In genomic region chr2:126191306-126191705, GRCm38 (mm10) we compare ENCODE assay signal across 38 mouse cellular contexts. TPM values are rescaled to one million over a fixed set of nuclear protein-coding genes. Genes with fewer than 3 reads are reported as not detected.
"Had no signal": no experiment of that assay in that cellular context is flagged by ENCODE, and none has a peak within 500 bp of the region (broad histone marks: within the 10 kb centered on the region; RNA-seq: fewer than 3 reads in every experiment).

No protein-coding gene starts in this region.

- H3K9ac ChIP-seq: heart, embryonic 13.5 days; heart, embryonic 15.5 days; hindbrain, embryonic 14.5 days; intestine, embryonic 15.5 days; limb, embryonic 12.5 days; liver, embryonic 13.5 days had no signal

- H3K4me3 ChIP-seq: gastrocnemius, adult 2 months; heart, embryonic 13.5 days; heart, embryonic 15.5 days; intestine, embryonic 15.5 days; layer of hippocampus, adult 2 months; left cerebral cortex, adult 2 months; limb, embryonic 10.5 days; limb, embryonic 12.5 days; liver, embryonic 13.5 days had no signal

- H3K4me2 ChIP-seq: heart, embryonic 11.5 days; heart, embryonic 13.5 days; heart, embryonic 15.5 days; hindbrain, embryonic 14.5 days; intestine, embryonic 15.5 days; limb, embryonic 12.5 days; liver, embryonic 11.5 days; liver, embryonic 13.5 days had no signal

- H3K27ac ChIP-seq: gastrocnemius, adult 2 months; heart, embryonic 13.5 days; heart, embryonic 15.5 days; hindbrain, embryonic 14.5 days; intestine, embryonic 15.5 days; layer of hippocampus, adult 2 months; left cerebral cortex, adult 2 months; limb, embryonic 10.5 days; limb, embryonic 12.5 days; liver, embryonic 13.5 days had no signal

- ATAC-seq: hindbrain, embryonic 16.5 days; inflammation-experienced regulatory T-cells, adult 6 months; intestine, embryonic 15.5 days; intestine, postnatal 0 days had no signal

- H3K36me3 ChIP-seq: heart, embryonic 13.5 days; heart, embryonic 15.5 days; intestine, embryonic 15.5 days; limb, embryonic 10.5 days; limb, embryonic 12.5 days; liver, embryonic 13.5 days had no signal

- DNase-seq: gastrocnemius, adult 2 months; gastrocnemius, postnatal 10 days; gastrocnemius, postnatal 25 days; heart, adult 18-20 months; heart, postnatal 14 days; heart, postnatal 36 days; kidney, adult 18-20 months; kidney, adult 8-10 months; kidney, postnatal 10 days; kidney, postnatal 25 days; kidney, postnatal 4 days; liver; liver, embryonic 13.5 days had no signal

- H3K4me1 ChIP-seq: heart, embryonic 13.5 days; heart, embryonic 15.5 days; intestine, embryonic 15.5 days; limb, embryonic 12.5 days had no signal

- H3K27me3 ChIP-seq: heart, embryonic 13.5 days; heart, embryonic 15.5 days; intestine, embryonic 15.5 days; limb, embryonic 12.5 days; liver, embryonic 13.5 days had no signal

- H3K9me3 ChIP-seq: heart, embryonic 13.5 days; heart, embryonic 15.5 days; intestine, embryonic 15.5 days; limb, embryonic 10.5 days; limb, embryonic 12.5 days; liver, embryonic 13.5 days had no signal

RNA-seq across cellular contexts. Expression of gene Gm17555, which starts 23.6 kb away (rescaled TPM):
- total RNA-seq: gastrocnemius, adult 2 months; gastrocnemius, postnatal 10 days; gastrocnemius, postnatal 25 days; gastrocnemius, postnatal 4 days; granulocyte monocyte progenitor cell, adult 5-6 weeks; heart, adult 18-20 months; heart, postnatal 14 days; heart, postnatal 36 days; hematopoietic stem cell, adult 5-6 weeks; layer of hippocampus, adult 2 months; layer of hippocampus, postnatal 10 days; layer of hippocampus, postnatal 25 days; left cerebral cortex, adult 2 months; left cerebral cortex, postnatal 14 days; left cerebral cortex, postnatal 36 days had no signal
- polyA plus RNA-seq: heart, embryonic 11.5 days; heart, embryonic 13.5 days; heart, embryonic 15.5 days; heart, postnatal 0 days; hindbrain, embryonic 11.5 days; hindbrain, embryonic 14.5 days; hindbrain, embryonic 16.5 days; inflammation-experienced regulatory T-cells, adult 6 months; intestine, embryonic 15.5 days; intestine, postnatal 0 days; kidney, embryonic 14.5 days; kidney, embryonic 16.5 days; limb, embryonic 10.5 days; limb, embryonic 12.5 days; limb, embryonic 14.5 days; liver, embryonic 11.5 days; liver, embryonic 13.5 days had no signal

RNA-seq across cellular contexts. Expression of gene Fam227b, which starts 39.5 kb away (rescaled TPM):
- total RNA-seq: gastrocnemius, adult 2 months; gastrocnemius, postnatal 10 days; gastrocnemius, postnatal 25 days; gastrocnemius, postnatal 4 days; granulocyte monocyte progenitor cell, adult 5-6 weeks; heart, postnatal 14 days; heart, postnatal 36 days; hematopoietic stem cell, adult 5-6 weeks; layer of hippocampus, adult 2 months; left cerebral cortex, adult 2 months had no signal
- polyA plus RNA-seq: heart, embryonic 13.5 days; heart, embryonic 15.5 days; heart, postnatal 0 days; hindbrain, embryonic 11.5 days; hindbrain, embryonic 14.5 days; hindbrain, embryonic 16.5 days; intestine, embryonic 15.5 days; intestine, postnatal 0 days; kidney, embryonic 14.5 days; kidney, embryonic 16.5 days; limb, embryonic 10.5 days; limb, embryonic 12.5 days; limb, embryonic 14.5 days; liver, embryonic 11.5 days; liver, embryonic 13.5 days had no signal
